Mouse (Mus musculus) brain, embryonic 14.5 days (tissue): ENCODE measurements around the gene Clnk.

Source experiments
- CTCF ChIP-seq: fragments of 200-500 bp; IDR thresholded peaks from 2 replicates; pipeline ENCODE4 v1.5.1; 2012; ENCODE audit warnings: inconsistent platforms, mild to moderate bottlenecking, moderate library complexity, borderline replicate concordance; ENCODE audit not compliant: insufficient read depth, insufficient read length; ENCODE audit errors: extremely low read depth
- POLR2A ChIP-seq: fragments of 200-500 bp; IDR thresholded peaks from 2 replicates; pipeline ENCODE4 v1.6.1; 2012; ENCODE audit warnings: mild to moderate bottlenecking, inconsistent platforms, borderline replicate concordance; ENCODE audit not compliant: poor library complexity, insufficient read depth, insufficient read length, severe bottlenecking; ENCODE audit errors: extremely low read depth

GRCm38 (mm10) chr5:38871591-38871990, 5.0 kb downstream of the Clnk start:
- TF ChIP-seq CTCF, result no peak
- no peak for TF ChIP-seq POLR2A
